Mouse (Mus musculus) heart, adult 2 months (tissue): ENCODE measurements around the gene Helz.
"Not testable (repeated sequence)": the region's sequence is repeated elsewhere in the genome, so short reads cannot be mapped to it uniquely, and the experiment has no call there.

Experiments
- CTCF ChIP-seq: fragments of 200-600 bp; IDR thresholded peaks from 2 replicates; pipeline ENCODE4 v1.8.1; 2022; ENCODE audit warnings: antibody characterized with exemption, mild to moderate bottlenecking, moderate library complexity
- POLR2A ChIP-seq: fragments of 200-500 bp; IDR thresholded peaks from 2 replicates; pipeline ENCODE4 v1.6.1; 2011; ENCODE audit warnings: mild to moderate bottlenecking, low read depth, low read length, control low read depth; ENCODE audit not compliant: insufficient read depth

GRCm38 (mm10) chr11:107586129-107586528 is 38.4 kb downstream of the Helz start:
- TF ChIP-seq CTCF, POLR2A: not testable (repeated sequence)
